Mouse (Mus musculus) NIH3T3 (cell line): ENCODE results near the gene Babam1.
"Not testable (repeated sequence)": the region's sequence is repeated elsewhere in the genome, so short reads cannot be mapped to it uniquely, and the experiment has no call there.

ENCODE experiments used
- DNase-seq: peaks from one replicate; pipeline ENCODE4 v3.0.0-alpha.2; 2012; ENCODE audit warnings: low read depth

Babam1 gene

GRCm38 (mm10) chr8:71406099-71407015, 9.7 kb downstream of the Babam1 start:
- peak; percentile 89 for DNase-seq

DNA sequence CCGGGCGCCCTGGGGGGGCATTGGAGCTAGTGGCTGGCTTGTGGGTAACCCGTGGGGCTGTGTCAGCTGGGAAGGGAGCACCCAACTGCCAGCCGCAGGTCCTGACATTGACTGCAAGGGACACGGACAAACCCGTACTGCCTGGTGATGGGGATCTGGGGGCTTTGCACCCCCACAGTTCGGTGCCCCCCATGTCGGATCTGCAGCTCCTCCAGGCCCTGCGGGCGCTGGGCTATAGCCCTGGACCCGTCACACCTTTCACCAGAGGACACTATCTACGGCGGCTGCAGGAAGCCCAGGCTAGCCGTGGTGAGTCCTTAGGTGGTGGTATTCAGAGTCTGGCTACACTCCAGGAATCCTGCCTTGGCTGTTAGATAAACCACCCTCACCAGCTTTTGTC, 10.8 kb downstream of the Babam1 start:
- no peak for DNase-seq

DNA sequence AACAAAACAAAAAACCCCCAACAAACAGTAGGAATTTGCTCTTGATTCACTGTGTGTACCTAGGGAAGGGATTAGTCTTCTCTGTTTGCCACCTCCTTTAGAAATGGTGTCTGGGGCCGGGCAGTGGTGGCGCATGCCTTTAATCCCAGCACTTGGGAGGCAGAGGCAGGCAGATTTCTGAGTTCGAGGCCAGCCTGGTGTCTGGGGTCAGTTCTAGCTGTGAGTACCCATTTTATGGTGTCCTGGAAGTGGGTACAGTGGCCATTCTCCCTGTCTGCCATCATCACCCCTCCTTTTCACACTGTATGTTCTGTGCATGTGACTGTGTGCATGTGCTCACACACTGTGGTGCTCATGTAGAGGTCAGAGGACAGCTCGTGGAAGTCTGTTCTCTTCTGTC, 11.6 kb downstream of the Babam1 start:
- DNase-seq: no peak

DNA sequence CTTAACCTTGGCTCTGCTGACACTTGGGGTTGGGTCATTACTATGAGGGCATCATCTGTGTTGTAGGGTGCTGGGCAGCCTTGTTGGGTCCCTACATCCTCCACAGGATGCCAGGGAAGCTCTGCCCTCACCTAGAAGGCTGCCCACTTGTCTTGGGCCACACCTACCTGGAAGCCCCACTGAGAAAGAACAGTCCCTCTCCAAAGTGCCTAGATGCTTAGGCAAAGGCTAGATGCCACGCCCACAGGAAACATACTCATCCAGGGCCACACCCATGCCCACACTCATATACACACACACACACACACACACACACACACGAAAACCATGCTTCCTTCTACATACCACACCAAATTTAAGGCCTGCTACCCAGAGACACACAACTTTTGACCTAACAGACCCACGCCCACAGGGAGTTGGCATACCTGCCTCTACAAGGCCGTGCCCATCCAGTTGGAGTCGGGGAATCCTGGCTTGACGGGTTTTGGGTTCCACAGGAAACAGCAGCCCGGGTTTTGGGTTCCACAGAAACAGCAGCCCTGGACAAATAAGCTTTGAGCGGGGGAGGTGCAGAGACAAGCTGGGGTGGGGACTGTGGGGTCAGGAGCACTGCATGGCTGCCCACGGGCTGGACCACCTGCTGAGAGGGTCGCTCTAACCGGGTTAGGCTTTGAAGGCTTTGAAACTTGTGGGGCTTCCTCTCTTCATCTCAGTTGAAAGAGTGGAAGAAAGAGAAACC, 15.0 kb downstream of the Babam1 start:
- no peak for DNase-seq

GRCm38 (mm10) chr8:71422121-71422520, 25.5 kb downstream of the Babam1 start:
- DNase-seq: peak; percentile 53

DNA sequence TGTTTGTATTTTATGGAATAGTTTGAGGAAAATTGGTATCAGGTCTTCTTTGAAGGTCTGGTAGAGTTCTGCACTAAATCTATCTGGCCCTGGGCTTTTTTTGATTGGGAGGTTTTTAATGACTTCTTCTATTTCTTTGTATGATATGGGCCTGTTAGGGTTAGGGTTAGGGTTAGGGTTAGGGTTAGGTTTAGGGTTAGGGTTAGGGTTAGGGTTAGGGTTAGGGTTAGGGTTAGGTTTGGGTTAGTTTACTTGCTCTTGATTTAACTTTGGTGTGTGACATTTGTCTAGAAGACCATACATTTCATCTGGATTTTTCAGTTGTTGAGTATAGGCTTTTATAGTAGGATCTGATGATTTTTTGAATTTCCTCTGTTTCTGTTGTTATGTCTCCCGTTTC, 36.3 kb downstream of the Babam1 start:
- not testable (repeated sequence) for DNase-seq

GRCm38 (mm10) chr8:71437041-71437440, 40.4 kb downstream of the Babam1 start:
- DNase-seq: no peak

DNA sequence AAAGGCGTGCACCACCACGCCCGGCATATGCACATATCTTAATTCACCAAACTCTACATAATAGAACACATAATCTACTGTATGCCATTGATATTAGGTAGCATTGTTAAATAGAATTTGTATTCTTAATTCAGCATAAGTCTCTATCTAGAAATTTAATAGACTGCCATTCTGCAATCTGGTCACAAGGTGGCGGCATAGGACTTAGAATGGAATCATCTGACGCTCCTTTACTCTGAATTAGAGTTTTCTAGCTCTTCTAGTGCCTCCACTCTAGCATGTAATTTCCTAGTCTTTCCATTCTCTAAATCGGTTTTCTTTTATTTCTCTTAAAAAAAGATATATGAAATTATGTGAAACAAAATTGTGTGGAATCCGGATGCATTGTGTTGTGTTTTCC, 44.7 kb downstream of the Babam1 start:
- peak; percentile 87 for DNase-seq

GRCm38 (mm10) chr8:71445096-71445495, 48.4 kb downstream of the Babam1 start:
- peak; percentile 22 for DNase-seq

- no peak for DNase-seq
Measured at GRCm38 (mm10) chr8:71451337-71451736, 54.7 kb downstream of the Babam1 start.

GRCm38 (mm10) chr8:71451777-71452176, 55.1 kb downstream of the Babam1 start:
- no peak for DNase-seq

- DNase-seq: no peak
Measured at GRCm38 (mm10) chr8:71452669-71453068, 56.0 kb downstream of the Babam1 start.
